Mouse (Mus musculus) myocyte (in vitro differentiated cells): ENCODE data around the gene Vegfb.
"Not testable (repeated sequence)": the region's sequence is repeated elsewhere in the genome, so short reads cannot be mapped to it uniquely, and the experiment has no call there.

Experiments
- CEBPB ChIP-seq: IDR thresholded peaks from 2 replicates; pipeline ENCODE4 v1.6.1; 2011; ENCODE audit warnings: mild to moderate bottlenecking, moderate library complexity; ENCODE audit not compliant: poor library complexity, insufficient read depth, severe bottlenecking
- POLR2A ChIP-seq: IDR thresholded peaks from one replicate; pipeline ENCODE4 v1.6.1; 2011; ENCODE audit warnings: low read depth, mild to moderate bottlenecking, control low read depth, moderate library complexity; ENCODE audit not compliant: insufficient read length
- POLR2AphosphoS2 ChIP-seq: IDR thresholded peaks from one replicate; pipeline ENCODE4 v1.6.1; 2011; ENCODE audit warnings: low read depth, control low read depth; ENCODE audit not compliant: insufficient read length

- not testable (repeated sequence) for TF ChIP-seq CEBPB, POLR2A, POLR2AphosphoS2
Measured at GRCm38 (mm10) chr19:6991166-6991565, 3.7 kb upstream of the Vegfb start.
